Mouse (Mus musculus): ENCODE results near the gene Tmem40.

DNA sequence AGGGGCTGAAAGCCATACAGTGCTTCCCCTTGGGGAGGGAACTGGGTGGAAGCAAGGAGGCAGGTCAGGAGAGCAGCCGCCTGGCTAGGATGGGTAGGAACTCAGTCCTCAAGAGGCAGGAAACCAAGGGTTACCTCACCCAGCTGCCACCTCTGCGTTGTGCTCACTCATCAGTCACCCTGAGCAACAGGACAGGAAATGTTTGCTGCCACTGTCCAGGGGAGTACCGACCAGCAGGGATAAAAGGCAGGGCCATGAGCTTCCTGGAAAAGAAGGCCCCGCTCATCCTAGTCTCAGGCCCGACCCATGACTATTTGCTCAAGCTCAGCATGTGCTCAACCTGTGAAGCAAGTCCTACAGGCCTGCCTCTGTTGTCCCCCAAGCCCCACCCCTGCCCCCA, 2.7 kb downstream of the Tmem40 start:
- TF ChIP-seq CTCF (IDR thresholded peaks at IDR 0.05; ENCODE audit: low read depth, low read length): no peak
- TF ChIP-seq POLR2A (IDR thresholded peaks at IDR 0.05; ENCODE audit: borderline replicate concordance, low read depth, low read length): no peak

All from bone marrow macrophage, adult 2 months (primary cell).